Mouse (Mus musculus) liver (tissue): ENCODE results near the gene Ints11.

ENCODE experiments used
- DNase-seq: peaks from one replicate; pipeline ENCODE4 v3.0.0-alpha.2; 2020; ENCODE audit warnings: mixed read lengths

Gene Ints11

DNA sequence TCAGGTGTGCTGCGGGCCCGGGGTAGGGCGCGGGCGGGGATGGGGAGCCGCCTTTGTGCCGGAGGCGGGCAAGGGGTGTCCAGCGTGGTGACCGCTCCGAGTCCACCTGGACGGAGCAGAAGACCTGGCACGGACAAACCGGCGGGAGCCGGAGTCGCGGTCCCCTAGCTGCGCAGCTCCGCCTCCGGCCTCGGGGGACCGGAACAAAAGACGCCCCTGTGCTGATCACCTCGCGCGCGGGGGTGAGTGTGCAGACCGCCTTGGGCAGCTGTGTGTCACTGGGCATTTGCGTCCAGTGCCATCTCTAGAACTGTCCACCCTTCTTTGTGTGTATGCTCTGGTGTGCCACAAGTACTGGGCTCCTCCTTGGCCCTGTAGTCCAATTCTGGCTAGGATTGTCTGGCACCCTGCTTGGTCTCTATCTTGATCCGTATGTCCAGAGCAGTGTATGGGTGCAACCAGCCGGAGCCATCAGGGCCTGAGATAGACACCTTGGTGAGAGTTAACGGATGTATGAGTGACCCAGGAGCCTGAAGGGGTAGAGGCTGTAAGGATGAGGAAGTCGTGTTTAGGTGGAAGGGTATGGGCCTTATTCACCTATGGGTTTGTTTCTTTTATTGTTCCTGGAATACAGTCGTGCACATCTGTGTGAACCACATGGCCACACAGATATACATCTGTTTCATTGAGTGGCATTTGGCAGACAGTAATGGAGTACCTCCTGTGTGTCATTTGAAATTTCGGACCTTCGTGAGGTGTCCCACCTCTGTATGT lies 23.3 kb downstream of the Ints11 start:
- DNase-seq = peak; percentile 55

DNA sequence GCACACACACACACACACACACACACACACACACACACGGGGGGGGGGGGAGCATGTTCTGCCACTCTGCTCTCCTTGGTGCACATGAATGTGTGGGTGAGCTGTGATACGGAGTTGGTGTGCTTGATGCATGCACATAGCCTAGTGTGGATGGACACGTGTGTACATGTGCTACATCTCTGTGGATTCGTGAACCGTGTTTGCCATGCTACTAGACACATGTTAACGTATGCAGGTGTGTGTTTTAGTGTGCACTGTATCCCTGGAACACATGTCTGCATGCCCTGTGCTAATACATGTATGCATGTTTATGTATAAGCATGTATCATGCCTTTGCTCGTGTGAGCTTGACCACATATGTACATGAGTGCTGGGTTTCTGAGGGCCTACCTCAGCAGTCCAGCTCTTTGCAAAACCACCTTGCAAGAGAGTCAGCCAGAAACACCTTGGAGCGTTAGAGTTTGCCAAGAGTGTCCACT lies 23.9 kb downstream of the Ints11 start:
- peak; percentile 1 for DNase-seq

DNA sequence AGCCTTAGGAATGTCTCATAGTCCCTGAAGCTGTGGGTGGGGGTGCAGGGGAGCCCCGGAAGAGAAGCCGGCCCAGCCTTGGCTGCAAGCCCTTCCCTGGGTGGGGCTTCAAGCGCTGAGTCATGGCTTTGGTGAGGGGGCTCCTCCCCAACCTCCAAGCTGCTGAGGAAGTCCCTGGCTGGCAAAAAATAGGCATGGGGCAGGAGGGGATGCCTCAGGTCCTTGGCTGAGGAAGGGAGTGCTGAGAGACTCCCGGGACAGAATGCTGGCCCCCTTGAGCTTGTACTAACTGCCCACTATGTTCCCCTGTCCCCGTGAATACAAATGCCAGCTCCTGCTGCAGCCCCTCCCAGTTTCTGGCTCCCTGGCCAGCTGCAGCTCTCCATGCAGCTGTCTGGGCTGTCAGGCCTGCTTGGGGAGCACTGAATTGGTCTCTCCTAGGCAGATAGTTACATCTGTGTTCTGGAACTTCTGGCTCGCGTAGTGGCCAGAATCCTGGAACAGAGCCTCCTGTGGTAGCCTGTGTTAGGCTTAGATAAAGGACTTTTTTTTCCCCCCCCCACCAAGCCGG lies 25.1 kb downstream of the Ints11 start:
- DNase-seq = peak; percentile 84

- peak; percentile 2 for DNase-seq
Observed at GRCm38 (mm10) chr4:155895216-155895615, 25.9 kb downstream of the Ints11 start.

GRCm38 (mm10) chr4:155895826-155896225 lies 26.5 kb downstream of the Ints11 start:
- DNase-seq = peak; percentile 1

- DNase-seq = peak; percentile 1
Observed at GRCm38 (mm10) chr4:155896461-155896860, 27.1 kb downstream of the Ints11 start.

DNA sequence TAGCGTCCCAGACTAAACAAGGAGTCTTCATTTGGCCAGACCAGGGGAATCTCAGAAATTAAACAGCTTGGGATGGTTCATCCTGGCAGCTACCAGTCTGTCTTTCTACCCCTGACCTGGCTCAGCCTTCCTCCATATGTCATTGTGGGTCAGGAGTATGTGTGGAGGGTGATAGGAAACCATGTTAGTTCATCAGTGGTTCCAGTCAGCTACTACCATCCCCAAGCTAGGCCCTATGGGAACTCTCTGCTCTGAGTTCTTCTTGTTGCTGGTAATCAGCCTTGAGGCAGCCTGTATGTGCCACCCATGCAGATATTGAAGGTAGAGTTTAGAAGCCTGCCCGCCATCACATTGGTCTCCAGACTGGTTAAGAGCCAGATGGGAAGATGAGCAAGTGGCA lies 29.0 kb downstream of the Ints11 start:
- DNase-seq = no peak

DNA sequence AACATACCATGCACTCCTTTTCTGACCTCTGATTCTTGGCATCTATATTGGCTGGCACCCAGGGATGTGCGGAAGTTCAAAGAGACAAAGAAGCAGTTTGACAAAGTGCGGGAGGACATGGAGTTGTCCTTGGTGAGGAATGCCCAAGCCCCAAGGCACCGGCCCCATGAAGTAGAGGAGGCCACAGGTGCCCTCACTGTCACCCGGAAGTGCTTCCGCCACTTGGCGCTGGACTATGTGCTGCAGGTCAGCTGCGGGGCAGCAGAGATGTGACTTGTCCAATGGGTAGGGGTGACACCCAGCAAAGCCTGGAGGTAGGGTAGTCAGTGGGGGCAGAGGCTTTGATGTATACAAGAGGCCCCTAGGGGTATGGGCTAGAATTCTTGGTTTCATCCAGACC lies 30.0 kb downstream of the Ints11 start:
- DNase-seq = peak; percentile 2

DNA sequence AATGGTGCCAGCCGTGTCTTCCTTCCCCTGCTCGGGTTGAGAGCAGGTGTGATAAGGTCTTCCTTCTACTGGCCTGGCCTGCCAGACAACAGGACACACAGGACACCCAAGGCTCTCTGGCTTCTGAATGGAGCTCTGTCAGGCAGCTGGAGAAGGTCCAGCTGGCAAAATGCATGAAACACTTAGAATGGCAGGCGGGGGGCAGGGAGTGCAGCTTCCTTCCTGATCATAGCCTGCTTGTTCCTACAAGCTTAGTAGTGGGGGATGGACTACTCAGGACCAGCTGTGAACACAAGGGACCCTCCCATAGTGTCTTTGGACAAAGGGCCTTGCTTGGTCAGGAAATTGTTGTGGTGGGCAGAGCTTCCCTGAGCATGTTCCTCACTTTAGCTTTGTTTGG lies 31.9 kb downstream of the Ints11 start:
- peak; percentile 2 for DNase-seq

GRCm38 (mm10) chr4:155903246-155903645 lies 33.9 kb downstream of the Ints11 start:
- DNase-seq = peak; percentile 2

DNA sequence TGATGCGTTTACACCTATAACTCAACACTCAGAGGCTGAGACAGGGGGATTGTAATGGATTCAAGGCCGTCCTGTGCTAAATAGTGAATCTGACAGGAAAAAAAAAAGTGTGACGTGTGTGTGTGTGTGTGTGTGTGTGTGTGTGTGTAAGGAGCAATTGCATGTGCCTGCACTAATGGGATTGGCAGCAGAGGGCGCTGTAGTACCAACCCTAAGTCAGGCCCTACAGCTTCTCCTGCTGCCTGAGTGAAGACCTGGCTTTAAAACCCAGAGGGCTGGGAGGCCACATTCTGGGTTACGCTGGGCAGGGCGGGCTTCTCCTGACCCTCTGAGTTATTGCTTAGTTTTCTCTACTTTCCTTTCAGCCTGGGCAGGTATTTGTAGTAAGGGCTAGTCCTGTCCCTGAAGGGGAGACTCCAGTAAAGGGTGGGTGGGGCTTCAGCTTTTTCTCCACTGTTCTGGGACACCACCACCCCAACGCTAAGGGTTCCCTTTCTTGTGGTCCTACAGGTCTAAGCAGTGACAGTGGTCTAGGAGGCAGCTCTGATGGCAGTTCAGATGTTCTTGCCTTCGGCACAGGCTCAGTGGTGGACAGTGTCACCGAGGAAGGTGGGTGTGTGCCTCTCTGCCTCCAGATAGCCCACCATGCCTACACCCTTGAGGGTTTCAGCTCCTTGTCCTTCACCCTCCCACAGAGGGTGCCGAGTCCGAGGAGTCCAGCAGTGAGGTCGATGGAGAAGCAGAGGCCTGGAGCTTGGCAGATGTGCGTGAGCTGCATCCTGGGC lies 35.2 kb downstream of the Ints11 start:
- peak; percentile 48 for DNase-seq

DNA sequence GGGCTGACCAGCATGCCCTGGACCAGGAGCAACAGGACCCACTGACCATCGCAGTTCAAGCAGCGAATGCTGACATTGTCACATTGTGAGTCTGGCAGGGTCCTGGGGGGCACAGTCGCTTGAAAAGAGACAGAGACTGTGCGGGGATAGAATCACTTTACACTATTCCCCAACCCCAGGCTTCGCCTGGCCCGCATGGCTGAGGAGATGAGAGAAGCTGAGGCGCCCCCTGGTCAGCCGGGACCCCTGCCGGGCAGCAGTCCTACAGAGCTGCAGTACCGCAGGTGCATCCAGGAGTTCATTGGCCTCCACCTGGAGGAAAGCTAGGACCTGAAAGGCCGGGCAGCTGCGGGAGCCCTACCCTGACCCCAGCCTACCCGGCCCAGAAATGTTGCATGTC lies 36.3 kb downstream of the Ints11 start:
- peak; percentile 2 for DNase-seq

DNA sequence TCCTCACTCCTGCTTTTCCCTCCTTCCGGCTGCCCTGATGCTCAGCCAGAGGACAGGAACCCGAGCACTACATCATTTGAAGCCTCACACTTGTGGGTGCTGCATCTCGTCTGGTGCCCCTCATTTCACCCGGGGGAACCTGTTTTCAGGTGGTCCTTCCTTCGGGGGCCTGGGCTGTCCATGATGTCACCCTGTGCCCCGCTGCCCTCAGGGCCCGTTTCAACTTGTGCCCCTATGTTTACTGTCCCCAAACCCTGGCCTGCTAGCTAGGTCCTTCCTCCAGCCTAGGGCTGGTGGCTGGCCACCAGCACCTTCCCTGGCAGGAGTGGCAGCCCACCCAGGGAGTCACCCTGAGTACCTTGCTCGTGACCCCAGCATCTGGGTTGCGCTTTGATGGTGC lies 36.8 kb downstream of the Ints11 start:
- DNase-seq = no peak

DNA sequence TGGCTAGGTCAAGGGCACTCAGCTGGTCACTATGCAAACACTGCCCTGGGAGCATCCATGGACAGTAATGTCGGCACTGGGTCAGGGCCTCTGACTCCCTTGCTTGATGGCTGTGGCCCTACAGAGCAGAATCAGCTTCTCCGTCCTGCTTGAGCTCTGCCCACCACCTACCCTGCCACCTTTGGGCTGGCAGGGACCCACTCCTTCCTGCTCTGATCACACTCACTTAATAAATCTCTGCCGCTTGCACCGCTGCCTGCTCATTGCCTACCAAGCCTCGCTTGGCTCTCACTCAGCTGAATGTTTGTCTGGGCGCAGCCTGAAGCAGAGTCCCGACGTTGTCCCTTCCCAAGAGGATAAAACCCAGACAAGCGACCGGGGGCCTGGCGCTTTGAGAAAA lies 37.7 kb downstream of the Ints11 start:
- DNase-seq = no peak

- no peak for DNase-seq
Observed at GRCm38 (mm10) chr4:155908281-155908680, 38.9 kb downstream of the Ints11 start.

DNA sequence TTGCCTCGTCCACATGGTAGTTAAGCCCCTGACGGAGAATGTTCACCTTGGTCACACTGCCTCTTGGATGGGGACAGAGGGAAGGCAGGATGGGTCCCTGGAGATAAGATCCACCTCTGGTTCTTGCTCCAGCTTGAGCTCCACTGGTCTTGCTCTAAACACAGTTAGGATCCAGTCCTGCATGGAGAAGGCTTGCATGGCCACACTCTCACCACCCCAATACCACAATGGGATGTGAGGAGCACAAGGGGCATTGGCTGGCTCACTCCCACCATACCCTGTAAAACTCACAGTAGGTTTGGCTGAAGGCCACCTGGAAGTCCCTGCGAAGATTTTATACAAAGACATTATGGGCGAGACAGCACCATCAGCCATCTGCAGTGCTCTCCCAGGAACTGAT lies 39.4 kb downstream of the Ints11 start:
- no peak for DNase-seq

GRCm38 (mm10) chr4:155932031-155932430 lies 62.7 kb downstream of the Ints11 start:
- DNase-seq = no peak
